Mouse (Mus musculus): ENCODE results near the gene Ogfod1. TPM values are rescaled to one million over a fixed set of nuclear protein-coding genes. Genes with fewer than 3 reads are reported as not detected.

Ogfod1 gene
- total and polyA plus RNA-seq, 2 experiments from 2014 or later = 8.5 to 11.2 TPM

GRCm38 (mm10) chr8:94068793-94069192, 31.8 kb downstream of the Ogfod1 start:
- H3K27ac ChIP-seq = no peak overlapping the region
- TF ChIP-seq CTCF (IDR thresholded peaks at IDR 0.05; ENCODE audit: low read depth) = no peak
- H3K9me3 ChIP-seq (ENCODE audit: low read length) = no peaks in the 10 kb centered on the region
- WGBS = 93% methylated on average over 7 of the region's 7 CpGs
- DNase-seq (ENCODE audit: low spot score) (no peak), ATAC-seq (no peak)
- no peak overlapping the region for H3K9ac ChIP-seq (replicated peaks; ENCODE audit: low read length)
- no peaks in the 10 kb centered on the region for H3K27me3 ChIP-seq (ENCODE audit: insufficient read depth, low read length)
- peaks cover 2% of the 10 kb centered on the region; the same call in 1 of the 2 replicates for H3K36me3 ChIP-seq (ENCODE audit: insufficient read depth, low read length)
- H3K4me3 ChIP-seq (ENCODE audit: low read length) = no peak overlapping the region
- H3K4me1 ChIP-seq (ENCODE audit: insufficient read depth, low read length) = no peaks in the 10 kb centered on the region
- no peak overlapping the region for H3K4me2 ChIP-seq (ENCODE audit: low read depth, low read length)

GRCm38 (mm10) chr8:94076461-94077192, 39.6 kb downstream of the Ogfod1 start:
- Histone ChIP-seq H3K27me3 (ENCODE audit: insufficient read depth, low read length) (no peaks in the 10 kb centered on the region), H3K9ac (replicated peaks; ENCODE audit: low read length) (no peak overlapping the region), H3K4me3 (ENCODE audit: low read length) (no peak overlapping the region), H3K4me2 (ENCODE audit: low read depth, low read length) (no peak overlapping the region), H3K9me3 (ENCODE audit: low read length) (no peaks in the 10 kb centered on the region), H3K36me3 (ENCODE audit: insufficient read depth, low read length) (peaks cover 21% of the 10 kb centered on the region; the same call in 1 of the 2 replicates), H3K4me1 (ENCODE audit: insufficient read depth, low read length) (no peaks in the 10 kb centered on the region), H3K27ac (no peak overlapping the region)
- ATAC-seq (peak; percentile 69), DNase-seq (ENCODE audit: low spot score) (peak; percentile 3)
- no peak for TF ChIP-seq CTCF (IDR thresholded peaks at IDR 0.05; ENCODE audit: low read depth)
- 53% methylated on average over 12 of the region's 12 CpGs for WGBS

GRCm38 (mm10) chr8:94087964-94088363, 51.0 kb downstream of the Ogfod1 start:
- 81% methylated on average over 9 of the region's 9 CpGs for WGBS
- no peaks in the 10 kb centered on the region for H3K27me3 ChIP-seq (ENCODE audit: insufficient read depth, low read length)
- TF ChIP-seq CTCF (IDR thresholded peaks at IDR 0.05; ENCODE audit: low read depth) = no peak
- no peaks in the 10 kb centered on the region for H3K4me1 ChIP-seq (ENCODE audit: insufficient read depth, low read length)
- no peak overlapping the region for H3K27ac ChIP-seq
- no peak overlapping the region for H3K9ac ChIP-seq (replicated peaks; ENCODE audit: low read length)
- ATAC-seq (no peak), DNase-seq (ENCODE audit: low spot score) (no peak)
- no peaks in the 10 kb centered on the region for H3K9me3 ChIP-seq (ENCODE audit: low read length)
- H3K36me3 ChIP-seq (ENCODE audit: insufficient read depth, low read length) = peaks cover 11% of the 10 kb centered on the region; the same call in 1 of the 2 replicates
- no peak overlapping the region for H3K4me3 ChIP-seq (ENCODE audit: low read length)
- no peak overlapping the region for H3K4me2 ChIP-seq (ENCODE audit: low read depth, low read length)

- Histone ChIP-seq H3K9me3 (ENCODE audit: low read length) (no peaks in the 10 kb centered on the region), H3K27ac (no peak overlapping the region), H3K4me1 (ENCODE audit: insufficient read depth, low read length) (no peaks in the 10 kb centered on the region), H3K4me2 (ENCODE audit: low read depth, low read length) (no peak overlapping the region), H3K9ac (replicated peaks; ENCODE audit: low read length) (no peak overlapping the region), H3K36me3 (ENCODE audit: insufficient read depth, low read length) (peaks cover 11% of the 10 kb centered on the region; the same call in 1 of the 2 replicates), H3K4me3 (ENCODE audit: low read length) (no peak overlapping the region), H3K27me3 (ENCODE audit: insufficient read depth, low read length) (no peaks in the 10 kb centered on the region)
- 64% methylated on average over 6 of the region's 6 CpGs for WGBS
- TF ChIP-seq CTCF (IDR thresholded peaks at IDR 0.05; ENCODE audit: low read depth) = no peak
- ATAC-seq (no peak), DNase-seq (ENCODE audit: low spot score) (no peak)
These were observed 52.7 kb downstream of the Ogfod1 start for GRCm38 (mm10) chr8:94089715-94090114.

- WGBS = 86% methylated on average over 9 of the region's 9 CpGs
These were observed 55.9 kb downstream of the Ogfod1 start for GRCm38 (mm10) chr8:94092848-94093247.

GRCm38 (mm10) chr8:94094281-94094680, 57.3 kb downstream of the Ogfod1 start:
- no peak overlapping the region for H3K4me2 ChIP-seq (ENCODE audit: low read depth, low read length)
- peaks cover 5% of the 10 kb centered on the region; the same call in 1 of the 2 replicates for H3K4me1 ChIP-seq (ENCODE audit: insufficient read depth, low read length)
- TF ChIP-seq CTCF (IDR thresholded peaks at IDR 0.05; ENCODE audit: low read depth) = peak; percentile 33
- no peaks in the 10 kb centered on the region for H3K36me3 ChIP-seq (ENCODE audit: insufficient read depth, low read length)
- no peak overlapping the region for H3K4me3 ChIP-seq (ENCODE audit: low read length)
- no peaks in the 10 kb centered on the region for H3K9me3 ChIP-seq (ENCODE audit: low read length)
- DNase-seq (ENCODE audit: low spot score) (no peak), ATAC-seq (no peak)
- no peaks in the 10 kb centered on the region for H3K27me3 ChIP-seq (ENCODE audit: insufficient read depth, low read length)
- 83% methylated on average over 6 of the region's 6 CpGs for WGBS
- no peak overlapping the region for H3K9ac ChIP-seq (replicated peaks; ENCODE audit: low read length)
- H3K27ac ChIP-seq = no peak overlapping the region

More at GRCm38 (mm10) chr8:94092848-94093247, 55.9 kb downstream of the Ogfod1 start:
- H3K9ac ChIP-seq (replicated peaks; ENCODE audit: low read length) = no peak overlapping the region
- H3K27me3 ChIP-seq (ENCODE audit: insufficient read depth, low read length) = no peaks in the 10 kb centered on the region
- ATAC-seq (no peak), DNase-seq (ENCODE audit: low spot score) (no peak)
- no peaks in the 10 kb centered on the region for H3K4me1 ChIP-seq (ENCODE audit: insufficient read depth, low read length)
- no peak for TF ChIP-seq CTCF (IDR thresholded peaks at IDR 0.05; ENCODE audit: low read depth)
- H3K4me3 ChIP-seq (ENCODE audit: low read length) = no peak overlapping the region
- H3K27ac ChIP-seq = no peak overlapping the region
- no peaks in the 10 kb centered on the region for H3K9me3 ChIP-seq (ENCODE audit: low read length)
- no peak overlapping the region for H3K4me2 ChIP-seq (ENCODE audit: low read depth, low read length)
- no peaks in the 10 kb centered on the region; the same call in 1 of the 2 replicates for H3K36me3 ChIP-seq (ENCODE audit: insufficient read depth, low read length)
